Mouse (Mus musculus) embryonic fibroblast, embryonic 13.5 days (primary cell): ENCODE measurements around the gene Capza3.

Source experiments
- CTCF ChIP-seq: IDR thresholded peaks from 2 replicates; pipeline ENCODE4 v1.5.1; 2011; ENCODE audit warnings: mild to moderate bottlenecking, control low read depth, low read length, moderate library complexity, borderline replicate concordance; ENCODE audit not compliant: insufficient read depth
- POLR2A ChIP-seq: IDR thresholded peaks from 2 replicates; pipeline ENCODE4 v1.6.1; 2011; ENCODE audit warnings: low read depth, mild to moderate bottlenecking, control low read depth, low read length, moderate library complexity

GRCm38 (mm10) chr6:140054271-140054928 is 13.3 kb downstream of the Capza3 start:
- no peak for TF ChIP-seq CTCF
- no peak for TF ChIP-seq POLR2A
